8 mouse cellular contexts compared by ENCODE assay signal in the genomic region with DNA sequence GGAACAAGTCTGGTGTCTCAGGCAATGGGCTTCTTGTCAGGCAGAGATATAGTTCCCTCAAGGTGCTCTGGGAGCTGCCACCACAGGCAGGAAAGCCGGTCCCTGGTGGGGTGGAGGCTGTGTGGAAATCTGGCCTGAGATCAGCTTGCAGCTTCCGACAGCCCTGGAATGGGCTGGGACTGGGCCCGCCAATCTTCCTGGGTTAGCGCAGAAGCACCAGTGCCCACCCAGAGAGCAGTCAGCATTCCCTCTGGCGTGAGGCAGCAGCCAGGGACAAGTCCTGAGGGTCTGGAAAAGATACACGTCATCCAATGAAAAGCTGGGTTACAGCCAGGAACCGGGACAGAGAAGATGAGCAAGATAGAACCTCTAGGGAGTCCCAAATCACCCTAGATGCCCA. TPM values are rescaled to one million over a fixed set of nuclear protein-coding genes. Genes with fewer than 3 reads are reported as not detected.
DNase-seq lines count a peak whose midpoint lies in the region; ATAC-seq and TF ChIP-seq lines count a peak whose summit lies in the region.

No protein-coding gene starts in this region.

- intact Hi-C loops in heart, adult 2 months (cut with DNase I) = loop anchor here (5.0 kb wide), 1 partner anchor 165 kb away; no protein-coding TSS in a partner anchor

- H3K4me1 ChIP-seq in cortical plate, adult 2 months (ENCODE audit: control insufficient read depth, insufficient read depth, low read length) = peaks cover 4% of the 10 kb centered on the region; the same call in 1 of the 2 replicates
- peaks cover 16% of the 10 kb centered on the region for H3K4me1 ChIP-seq in heart, adult 2 months (ENCODE audit: control insufficient read depth, insufficient read depth, low read length)
- peaks cover 19% of the 10 kb centered on the region for H3K4me1 ChIP-seq in lung, adult 2 months (ENCODE audit: control insufficient read depth, insufficient read depth, low read length)
- H3K4me1 ChIP-seq in stomach, postnatal 0 days (replicated peaks; ENCODE audit: control insufficient read depth, insufficient read depth) = peaks cover 21% of the 10 kb centered on the region

- peak; percentile 74 to 77 for DNase-seq in heart, adult 2 months
- DNase-seq in kidney, adult 11 months = peak; percentile 64
- DNase-seq in lung, adult 2 months = peak; percentile 64
- DNase-seq in stomach, postnatal 0 days (ENCODE audit: low spot score) = no peak
- DNase-seq in urinary bladder, adult 18-20 months (ENCODE audit: low spot score in 2 of 2) = no peak
- no peak for DNase-seq in cerebellum, postnatal 36 days
- DNase-seq in embryo, embryonic 11 days = no peak

- ATAC-seq in stomach, postnatal 0 days (ENCODE audit: low FRiP score, low TSS enrichment) = no peak

- H3K4me2 ChIP-seq in stomach, postnatal 0 days (replicated peaks; ENCODE audit: low read depth) = peak overlapping the region; percentile 99

- H3K9ac ChIP-seq in heart, adult 2 months (ENCODE audit: low read depth, low read length) = peak overlapping the region; percentile 78
- H3K9ac ChIP-seq in stomach, postnatal 0 days (ENCODE audit: low read length) = peak overlapping the region; percentile 83

- 9% methylated on average over 7 of the region's 7 CpGs for WGBS in heart, adult 2 months
- 17% methylated on average over 7 of the region's 7 CpGs for WGBS in lung, adult 2 months
- 12% methylated on average over 7 of the region's 7 CpGs for WGBS in stomach, postnatal 0 days

- peaks cover under 1% of the 10 kb centered on the region; the same call in 1 of the 2 replicates for H3K36me3 ChIP-seq in heart, adult 2 months (ENCODE audit: control insufficient read depth, insufficient read depth, low read length)
- no peaks in the 10 kb centered on the region; the same call in none of the 2 replicates for H3K36me3 ChIP-seq in stomach, postnatal 0 days (ENCODE audit: control insufficient read depth, insufficient read depth, low read length)

- TF ChIP-seq POLR2A in cortical plate, adult 2 months (IDR thresholded peaks at IDR 0.05; ENCODE audit: extremely low read depth, insufficient read depth, low read length) = no peak
- TF ChIP-seq POLR2A in heart, adult 2 months (IDR thresholded peaks at IDR 0.05; ENCODE audit: insufficient read depth, low read depth, low read length) = peak; percentile 71; the same call in 1 of the 2 replicates
- peak; percentile 82; the same call in 1 of the 2 replicates for TF ChIP-seq POLR2A in lung, adult 2 months (IDR thresholded peaks at IDR 0.05; ENCODE audit: borderline replicate concordance, extremely low read depth, low read depth, low read length)

- H3K79me2 ChIP-seq in heart, adult 2 months (replicated peaks; ENCODE audit: control insufficient read depth, insufficient read depth, low read length) = peaks cover 4% of the 10 kb centered on the region; the same call in 1 of the 2 replicates

- peak overlapping the region; percentile 52 for H3K4me3 ChIP-seq in cortical plate, adult 2 months (ENCODE audit: insufficient read depth, low read length)
- H3K4me3 ChIP-seq in heart, adult 2 months = peak overlapping the region; percentile 95
- peak overlapping the region; percentile 82 for H3K4me3 ChIP-seq in lung, adult 2 months (replicated peaks; ENCODE audit: extremely low read depth, low read depth, low read length)
- peak overlapping the region; percentile 82 for H3K4me3 ChIP-seq in stomach, postnatal 0 days (ENCODE audit: low read depth, low read length)

- H3K27me3 ChIP-seq in heart, adult 2 months (ENCODE audit: control insufficient read depth, insufficient read depth, low read length) = no peaks in the 10 kb centered on the region
- H3K27me3 ChIP-seq in stomach, postnatal 0 days (ENCODE audit: control insufficient read depth, insufficient read depth, low read length) = no peaks in the 10 kb centered on the region

- TF ChIP-seq EP300 in heart, adult 2 months (IDR thresholded peaks at IDR 0.05; ENCODE audit: insufficient read depth, low read depth, low read length) = peak; percentile 79; the same call in 1 of the 2 replicates
- TF ChIP-seq EP300 in stomach, postnatal 0 days (optimal IDR thresholded peaks at IDR 0.05) = no peak

- peak overlapping the region; percentile 85 for H3K27ac ChIP-seq in cortical plate, adult 2 months (ENCODE audit: insufficient read depth, low read length)
- H3K27ac ChIP-seq in heart, adult 2 months = peak overlapping the region; percentile 94
- peak overlapping the region; percentile 84 for H3K27ac ChIP-seq in stomach, postnatal 0 days (replicated peaks)

- no peaks in the 10 kb centered on the region for H3K9me3 ChIP-seq in stomach, postnatal 0 days (ENCODE audit: control insufficient read depth, low read length)

- TF ChIP-seq CTCF in cortical plate, adult 2 months (IDR thresholded peaks at IDR 0.05; ENCODE audit: extremely low read depth, insufficient read depth, low read length) = no peak
- no peak for TF ChIP-seq CTCF in heart, adult 2 months (IDR thresholded peaks at IDR 0.05)
- no peak for TF ChIP-seq CTCF in lung, adult 2 months (IDR thresholded peaks at IDR 0.05; ENCODE audit: insufficient read depth, low read length)
- TF ChIP-seq CTCF in stomach, postnatal 0 days (IDR thresholded peaks at IDR 0.05; ENCODE audit: low read depth) = no peak

RNA-seq across cellular contexts. Expression of a gene that starts 1.3 kb away (rescaled TPM):
- 22.1 and 24.1 TPM in 2 replicates for polyA plus RNA-seq in cortical plate, adult 2 months (2012; rRNA removed)
- 10 to 100 TPM; 40.5 to 43.8 TPM for total RNA-seq in heart, adult 2 months (2021)
- 38.5 TPM in 2 replicates for polyA plus RNA-seq in heart, adult 2 months (2012; rRNA removed)
- 105 and 144 TPM in 2 replicates for polyA plus RNA-seq in lung, adult 2 months (2012; rRNA removed)
- polyA plus RNA-seq in stomach, postnatal 0 days (2015; fragmentation: Nextera tagmentation; extraction: Ambion mirVana) = 6.6 and 8.6 TPM in 2 replicates

RNA-seq across cellular contexts. Expression of a gene that starts 2.4 kb away (rescaled TPM):
- 15.3 and 15.8 TPM in 2 replicates for polyA plus RNA-seq in cortical plate, adult 2 months (2012; rRNA removed)
- total RNA-seq in heart, adult 2 months (2021) = 1 to 10 TPM; 7.2 to 9.3 TPM
- 15.9 and 16.3 TPM in 2 replicates for polyA plus RNA-seq in heart, adult 2 months (2012; rRNA removed)
- polyA plus RNA-seq in lung, adult 2 months (2012; rRNA removed) = 28.9 and 31.3 TPM in 2 replicates
- 18.8 and 20.1 TPM in 2 replicates for polyA plus RNA-seq in stomach, postnatal 0 days (2015; fragmentation: Nextera tagmentation; extraction: Ambion mirVana)

RNA-seq across cellular contexts. Expression of a gene that starts 11.8 kb away (rescaled TPM):
- polyA plus RNA-seq in cortical plate, adult 2 months (2012; rRNA removed) = 3.1 and 3.2 TPM in 2 replicates
- total RNA-seq in heart, adult 2 months (2021) = 10 to 100 TPM; 18.4 to 20.3 TPM
- polyA plus RNA-seq in heart, adult 2 months (2012; rRNA removed) = 19.4 and 20.2 TPM in 2 replicates
- polyA plus RNA-seq in lung, adult 2 months (2012; rRNA removed) = 91.8 and 94.0 TPM in 2 replicates
- polyA plus RNA-seq in stomach, postnatal 0 days (2015; fragmentation: Nextera tagmentation; extraction: Ambion mirVana) = 58.4 and 63.5 TPM in 2 replicates

RNA-seq across cellular contexts. Expression of a gene that starts 46.1 kb away (rescaled TPM):
- 1.1 TPM in 2 replicates for polyA plus RNA-seq in cortical plate, adult 2 months (2012; rRNA removed)
- total RNA-seq in heart, adult 2 months (2021) = under 1 TPM in 1 of 2 experiments, not detected in 1; 0.05 TPM
- polyA plus RNA-seq in heart, adult 2 months (2012; rRNA removed) = 0.20 and 0.29 TPM in 2 replicates
- 5.4 and 7.9 TPM in 2 replicates for polyA plus RNA-seq in lung, adult 2 months (2012; rRNA removed)
- 16.0 and 18.2 TPM in 2 replicates for polyA plus RNA-seq in stomach, postnatal 0 days (2015; fragmentation: Nextera tagmentation; extraction: Ambion mirVana)

RNA-seq across cellular contexts. Expression of a gene that starts 46.9 kb away (rescaled TPM):
- polyA plus RNA-seq in cortical plate, adult 2 months (2012; rRNA removed) = 44.8 and 45.7 TPM in 2 replicates
- 100 to 1,000 TPM in 1 of 2 experiments, 10 to 100 TPM in 1; 99.5 to 103 TPM for total RNA-seq in heart, adult 2 months (2021)
- 125 and 135 TPM in 2 replicates for polyA plus RNA-seq in heart, adult 2 months (2012; rRNA removed)
- 100.0 and 107 TPM in 2 replicates for polyA plus RNA-seq in lung, adult 2 months (2012; rRNA removed)
- polyA plus RNA-seq in stomach, postnatal 0 days (2015; fragmentation: Nextera tagmentation; extraction: Ambion mirVana) = 8.2 and 10.0 TPM in 2 replicates

Comparison
In these comparisons a context has a peak if more than half of its experiments do, and no peak if none do; other contexts are left out.
1. DNase-seq: peak in heart, adult 2 months (2 of 2), kidney, adult 11 months (single experiment) and lung, adult 2 months (single experiment); none in stomach, postnatal 0 days (single experiment), urinary bladder, adult 18-20 months (0 of 2), cerebellum, postnatal 36 days (0 of 2) and embryo, embryonic 11 days (single experiment).
2. Peak in every context shown above with its lines, with median percentiles within 50 percentile points of each other: H3K27ac ChIP-seq and H3K4me3 ChIP-seq.